Mouse (Mus musculus) left cerebral cortex, postnatal 25 days (tissue): ENCODE measurements around the gene Tmem120b. TPM values are rescaled to one million over a fixed set of nuclear protein-coding genes. Genes with fewer than 3 reads are reported as not detected.

Experiments
- DNase-seq, 2 experiments: peaks; one replicate each; pipeline ENCODE4 v3.0.0; 2022; ENCODE audit warnings: low spot score in 2 of 2, mixed read lengths in 1 of 2
- intact Hi-C: fragments of 180-260 bp; cut with DNase I; formaldehyde crosslinking; loops from one replicate; pipeline ENCODE4 v1.15.1; 2025
- total RNA-seq, 2 experiments: library from RNA; stranded (reverse); gene quantifications; 2 replicates each; pipeline ENCODE4 v1.2.3; 2021

Tmem120b gene
- total RNA-seq, 2 experiments from 2014 or later, result 14.3 to 17.1 TPM

DNA sequence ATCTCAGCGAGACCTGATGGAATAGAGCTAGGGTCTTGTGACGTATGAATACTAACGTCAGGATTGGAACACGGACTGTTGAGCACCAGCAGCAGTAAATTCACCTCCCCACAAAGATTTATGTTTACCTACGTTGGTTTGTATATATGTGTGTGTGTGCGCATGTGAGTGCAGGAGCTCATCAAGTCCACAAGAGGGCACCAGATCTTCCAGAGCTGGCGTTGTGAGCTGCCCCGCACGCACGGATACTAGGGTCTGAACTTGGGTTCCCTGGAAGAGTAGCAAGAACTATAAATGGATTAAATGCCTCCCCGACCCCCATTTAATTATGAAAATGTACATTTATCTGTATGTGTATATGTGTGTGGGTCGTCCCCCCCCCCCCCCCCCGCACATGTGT is 12.3 kb downstream of the Tmem120b start:
- no peak for DNase-seq
- intact Hi-C loops, result no loop called here

DNA sequence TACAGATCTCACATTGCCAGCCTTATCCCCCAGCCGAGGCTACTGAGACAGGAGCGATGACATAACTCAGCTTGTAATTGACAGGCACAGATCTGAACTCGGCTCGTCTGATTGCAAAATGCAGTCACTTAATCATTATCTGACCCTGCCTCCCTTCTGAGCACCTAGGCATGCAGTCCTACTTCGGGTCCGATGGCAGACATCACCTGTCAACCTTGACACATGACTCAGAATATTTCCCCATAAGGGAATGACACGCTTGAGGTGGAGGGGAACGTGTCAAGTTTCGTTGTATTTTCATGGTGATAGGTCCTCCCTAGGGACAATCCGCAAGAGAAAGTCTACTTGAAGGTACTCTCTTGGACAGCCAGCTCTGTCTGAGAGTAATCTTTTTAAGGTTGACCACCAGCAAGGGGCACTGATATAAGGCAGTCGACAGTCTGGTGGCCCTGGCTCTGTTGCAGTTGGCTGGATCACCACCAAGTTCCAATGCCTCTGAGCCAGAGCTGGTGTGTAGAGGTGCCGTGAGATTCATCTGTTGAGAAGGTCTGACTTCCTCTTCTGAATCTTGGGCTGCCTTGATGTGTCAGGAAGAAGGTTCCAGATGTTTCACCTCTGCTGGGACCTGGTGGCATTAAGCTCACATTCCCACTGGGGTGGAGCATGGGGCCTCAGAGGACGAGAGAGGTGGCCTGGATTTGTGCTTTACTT is 15.3 kb downstream of the Tmem120b start:
- intact Hi-C loops, result no loop called here
- DNase-seq, result no peak

DNA sequence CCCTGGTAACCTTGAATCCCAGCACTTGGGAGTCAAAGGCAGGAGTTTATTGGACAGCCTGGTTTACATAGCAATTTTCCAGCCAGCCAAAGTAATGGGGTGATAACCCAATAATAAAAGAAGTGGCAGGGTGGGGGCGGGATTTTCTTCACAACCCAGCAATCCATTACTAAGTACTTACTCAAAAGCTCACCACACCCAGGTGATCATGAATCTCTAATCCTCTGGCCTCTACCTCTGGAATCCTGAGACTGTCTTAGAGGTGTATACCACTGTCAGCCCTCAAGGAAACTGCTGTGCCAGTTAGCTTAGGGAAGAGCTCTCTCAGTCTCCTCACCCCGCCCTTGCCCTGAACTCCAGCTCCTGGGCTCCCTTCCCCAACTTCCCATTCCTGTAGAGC is 18.3 kb downstream of the Tmem120b start:
- DNase-seq, result no peak
- intact Hi-C loops, result no loop called here

DNA sequence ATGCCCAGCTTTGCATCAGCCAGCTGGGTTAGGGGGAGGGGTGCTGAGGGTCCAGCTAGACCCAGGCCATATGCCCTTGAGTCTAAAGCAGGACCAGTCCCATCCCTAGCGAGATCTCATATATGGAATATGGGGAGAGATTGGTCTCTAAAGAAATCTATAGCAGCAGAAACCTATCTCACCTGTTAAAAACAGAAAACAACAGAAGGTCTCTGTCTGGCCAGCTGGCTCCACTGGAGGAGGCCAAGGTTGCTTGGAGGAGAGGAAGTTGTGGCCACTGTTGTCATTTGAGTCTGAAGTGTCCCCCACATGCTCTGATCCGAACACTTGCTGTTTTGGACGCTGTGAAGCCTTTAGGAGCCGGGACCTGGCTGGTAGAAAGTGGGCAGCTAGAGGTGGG is 20.6 kb downstream of the Tmem120b start:
- intact Hi-C loops, result no loop called here
- DNase-seq, result no peak

DNA sequence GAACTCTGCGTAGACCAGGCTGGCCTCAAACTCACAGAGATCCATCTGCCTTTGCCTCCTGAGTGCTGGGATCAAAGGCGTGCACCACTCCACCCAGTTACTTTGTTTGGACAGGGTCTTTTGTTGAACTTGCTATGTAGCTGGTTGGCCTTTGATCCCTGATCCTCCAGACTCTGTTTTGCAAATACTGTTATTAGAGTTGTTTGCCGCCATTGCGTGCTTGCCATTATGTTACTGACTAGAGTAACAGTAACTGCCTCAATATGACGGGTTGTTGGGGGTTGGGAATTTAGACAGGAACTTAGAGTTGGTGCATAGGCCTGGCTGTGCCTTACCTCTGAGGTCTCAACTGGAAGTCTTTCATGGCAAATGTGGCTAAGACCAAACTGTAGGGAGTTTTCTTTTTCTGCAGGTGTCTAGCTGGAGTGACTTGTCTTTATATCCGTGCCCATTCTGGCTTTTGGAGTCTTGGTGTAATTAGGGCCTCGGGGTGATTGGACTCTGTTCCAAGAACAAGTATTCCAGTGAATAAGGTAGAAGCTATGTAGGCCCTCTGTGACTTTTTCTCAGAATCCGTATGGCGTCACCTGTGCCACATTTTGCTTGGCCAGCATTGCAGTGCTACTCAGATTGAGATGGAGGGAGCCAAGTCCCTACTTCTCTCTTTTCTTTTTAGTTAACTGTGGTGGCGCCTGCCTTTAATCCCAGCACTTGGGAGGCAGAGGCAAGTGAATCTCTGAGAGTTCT is 22.5 kb downstream of the Tmem120b start:
- no peak for DNase-seq
- intact Hi-C loops, result no loop called here

DNA sequence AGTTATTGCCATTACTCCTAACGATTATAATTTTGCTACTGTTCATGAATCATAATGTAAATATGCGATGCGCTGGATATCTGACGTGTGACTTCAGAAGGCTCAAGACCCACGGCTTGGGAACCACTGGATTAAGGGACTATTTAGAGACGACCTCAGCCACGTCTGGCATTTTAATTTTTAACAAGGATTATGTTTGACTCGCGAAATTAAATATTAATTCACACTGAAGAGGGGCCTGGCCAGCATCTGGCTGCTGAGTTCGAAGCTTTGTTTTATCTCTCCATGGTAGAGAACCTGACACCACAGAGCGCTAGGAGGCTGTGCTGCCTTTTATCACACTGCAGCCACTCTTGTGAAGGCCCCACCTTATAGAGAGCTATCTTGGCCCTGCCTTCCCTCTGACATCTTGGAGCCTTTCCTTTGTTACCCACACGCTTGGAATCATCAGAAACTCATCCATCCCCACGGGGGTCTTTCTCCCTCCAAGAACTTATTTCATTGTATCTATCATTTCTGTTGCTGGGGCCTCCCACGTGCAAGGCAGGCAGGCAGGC is 24.9 kb downstream of the Tmem120b start:
- DNase-seq, result no peak
- intact Hi-C loops, result no loop called here

DNA sequence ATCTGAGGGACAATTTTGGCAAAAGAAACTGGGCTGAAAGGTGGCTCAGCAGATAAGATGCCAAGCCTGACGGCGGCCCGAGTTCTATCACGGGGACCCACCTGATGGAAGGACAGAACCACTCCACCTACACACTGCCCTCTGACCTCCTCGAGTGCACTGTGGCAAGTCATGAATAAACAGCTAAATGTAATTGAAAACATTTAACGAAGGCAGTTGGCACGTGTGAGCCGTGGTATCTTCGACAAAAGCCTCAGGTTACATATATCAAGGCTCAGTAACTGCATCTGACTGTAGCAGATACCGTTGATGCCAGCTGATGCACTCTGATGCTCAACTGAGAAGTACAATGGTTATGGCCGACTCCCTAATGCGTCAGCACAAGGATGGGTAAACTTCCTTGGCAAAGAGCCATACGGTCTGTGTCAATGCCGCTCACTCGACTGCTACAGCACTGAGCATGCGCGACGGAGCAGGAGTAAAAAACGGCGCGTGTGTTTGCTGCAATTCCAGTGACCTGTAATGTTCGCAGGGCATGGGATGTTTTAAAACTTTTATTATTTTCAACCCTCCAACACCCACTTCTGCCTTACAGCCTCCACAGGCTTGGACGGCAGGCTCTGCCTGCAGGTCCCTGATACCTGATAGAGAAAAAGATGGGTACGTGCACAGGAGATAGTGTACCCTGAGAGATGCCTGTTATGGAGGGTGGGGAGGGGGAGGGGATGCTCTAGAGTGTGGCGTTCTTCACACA is 26.2 kb downstream of the Tmem120b start:
- no peak for DNase-seq
- intact Hi-C loops, result no loop called here

DNA sequence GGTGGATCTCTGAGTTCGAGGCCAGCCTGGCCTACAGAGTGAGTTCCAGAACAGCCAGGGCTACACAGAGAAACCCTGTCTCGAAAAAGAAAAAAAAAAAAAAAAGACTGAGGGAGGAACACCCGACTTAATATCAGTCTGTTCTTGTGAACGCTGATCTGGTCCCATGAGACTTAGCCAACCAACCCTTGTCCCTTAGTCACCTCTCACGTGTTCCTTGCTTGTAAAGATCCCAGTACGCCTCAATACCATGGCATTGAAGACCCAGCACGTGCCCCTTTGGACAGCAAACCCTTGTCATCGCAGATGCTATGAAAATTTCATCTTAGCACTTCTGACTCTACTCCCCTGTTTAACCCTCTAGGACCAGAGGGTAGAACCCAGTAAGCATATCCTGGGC is 28.1 kb downstream of the Tmem120b start:
- intact Hi-C loops, result no loop called here
- DNase-seq, result no peak

DNA sequence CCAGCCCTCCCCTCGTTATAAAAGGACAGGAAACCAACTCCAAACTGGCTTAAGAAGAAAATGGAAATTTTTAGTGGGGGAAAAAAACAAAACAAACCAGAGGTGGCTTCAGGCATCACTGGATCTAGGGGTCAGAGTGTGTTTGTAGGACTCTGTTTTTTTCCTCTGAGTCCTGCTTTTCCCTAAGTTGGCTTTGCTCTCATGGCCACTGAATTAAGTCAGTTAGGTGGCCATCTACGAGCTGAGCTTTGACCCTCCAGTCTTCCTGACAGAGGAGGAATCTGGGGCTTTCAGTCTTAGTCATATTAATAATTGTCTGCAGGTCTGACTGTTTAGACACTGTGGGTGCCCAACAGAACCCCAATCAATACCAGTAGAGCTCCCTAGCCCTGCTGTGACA is 30.3 kb downstream of the Tmem120b start:
- intact Hi-C loops, result no loop called here
- DNase-seq, result no peak

DNA sequence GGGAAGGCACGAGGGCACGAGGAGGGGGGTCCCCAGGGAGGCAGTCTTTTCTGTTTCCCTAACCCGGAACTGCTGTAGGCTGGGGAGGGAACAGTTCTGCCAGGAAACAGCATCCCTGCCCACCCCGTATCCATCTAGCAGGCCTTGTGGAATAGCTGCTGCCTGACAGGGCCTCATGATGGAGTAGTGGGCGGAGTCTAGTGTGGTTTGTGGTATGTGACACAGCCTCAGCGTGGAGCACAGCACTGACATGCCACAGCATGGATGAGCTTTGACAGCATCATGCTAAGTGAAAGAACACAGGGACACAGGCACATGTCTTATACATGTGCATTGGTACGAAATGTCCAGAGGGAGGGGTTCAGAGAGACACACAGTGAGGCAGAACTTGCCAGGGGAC is 34.2 kb downstream of the Tmem120b start:
- no peak for DNase-seq
- intact Hi-C loops, result no loop called here

DNA sequence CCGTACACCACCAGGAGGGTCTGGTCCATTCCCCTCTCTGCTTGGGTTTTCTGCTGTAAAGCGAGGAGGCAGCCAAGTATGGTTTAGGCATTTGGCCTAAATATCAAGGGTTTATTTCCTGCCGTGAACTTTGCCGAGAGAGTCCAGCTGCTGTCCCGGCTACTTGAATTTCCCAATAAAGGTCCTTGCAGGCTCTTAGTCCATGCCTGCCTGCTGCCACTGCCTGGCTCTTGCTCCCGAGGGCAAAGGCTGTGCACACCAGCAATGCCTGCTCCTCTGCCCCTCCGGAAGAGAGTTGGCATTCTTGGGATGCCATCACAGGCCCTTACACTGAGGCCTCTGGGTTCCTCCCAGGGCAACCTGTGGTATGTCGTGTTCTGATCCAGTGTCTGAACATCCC is 35.3 kb downstream of the Tmem120b start:
- no peak for DNase-seq
- intact Hi-C loops, result no loop called here

DNA sequence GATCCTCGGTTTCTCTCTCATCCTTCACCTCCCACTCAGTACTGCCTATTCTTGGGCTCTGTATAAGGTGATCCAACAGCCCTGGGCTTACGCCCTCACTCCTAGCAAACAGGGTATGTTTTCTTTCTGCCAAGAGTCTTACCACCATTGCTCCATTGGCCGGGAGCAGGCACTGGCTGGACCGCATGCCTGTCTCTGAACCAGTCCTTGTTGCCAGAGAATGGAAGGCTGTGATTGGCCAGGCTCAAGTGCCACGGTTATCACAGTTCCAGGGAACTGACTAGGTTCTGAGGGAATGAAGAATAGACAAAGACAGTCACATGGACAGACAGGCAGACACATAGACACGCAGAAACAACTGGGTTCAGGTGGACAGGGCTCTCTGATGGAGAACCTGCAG is 36.6 kb downstream of the Tmem120b start:
- intact Hi-C loops, result no loop called here
- DNase-seq, result no peak

DNA sequence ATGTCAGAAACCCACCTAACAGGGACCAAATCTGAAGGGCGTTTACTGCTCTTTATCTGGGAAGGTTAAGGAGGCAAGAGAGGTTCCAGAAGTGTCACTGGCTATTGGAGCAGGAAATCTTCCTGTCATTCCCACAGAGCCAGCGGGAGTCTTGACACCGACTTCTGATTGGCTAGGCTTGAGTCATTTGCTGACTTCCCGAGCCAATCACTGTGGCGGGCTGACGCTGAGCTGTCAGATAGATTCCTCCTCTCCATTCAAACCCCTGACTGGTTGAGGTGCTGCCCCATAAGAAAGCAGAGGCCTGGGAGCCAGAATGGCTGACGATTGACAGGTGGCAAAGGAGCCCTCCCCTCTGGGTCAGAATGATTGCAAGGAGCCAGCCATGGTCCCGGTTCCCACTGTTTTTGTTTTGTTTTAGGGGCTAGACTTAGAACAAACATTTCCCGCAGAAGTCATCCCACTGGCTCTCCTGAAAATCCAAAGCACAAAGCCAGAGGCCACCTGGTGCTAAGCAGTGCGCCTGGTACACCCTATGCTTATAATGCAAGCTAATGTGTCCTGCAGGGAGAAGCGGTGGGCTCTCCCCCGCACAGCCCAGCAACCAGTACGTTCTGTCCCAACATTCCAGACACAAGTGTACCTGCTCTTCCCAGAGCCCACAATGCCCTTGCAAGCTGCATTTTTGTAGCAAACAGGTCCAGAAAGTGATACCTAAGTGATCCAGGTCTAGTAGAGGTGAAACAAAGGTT is 41.4 kb downstream of the Tmem120b start:
- intact Hi-C loops, result no loop called here
- DNase-seq, result peak in 1 of 2 experiments; percentile 57

DNA sequence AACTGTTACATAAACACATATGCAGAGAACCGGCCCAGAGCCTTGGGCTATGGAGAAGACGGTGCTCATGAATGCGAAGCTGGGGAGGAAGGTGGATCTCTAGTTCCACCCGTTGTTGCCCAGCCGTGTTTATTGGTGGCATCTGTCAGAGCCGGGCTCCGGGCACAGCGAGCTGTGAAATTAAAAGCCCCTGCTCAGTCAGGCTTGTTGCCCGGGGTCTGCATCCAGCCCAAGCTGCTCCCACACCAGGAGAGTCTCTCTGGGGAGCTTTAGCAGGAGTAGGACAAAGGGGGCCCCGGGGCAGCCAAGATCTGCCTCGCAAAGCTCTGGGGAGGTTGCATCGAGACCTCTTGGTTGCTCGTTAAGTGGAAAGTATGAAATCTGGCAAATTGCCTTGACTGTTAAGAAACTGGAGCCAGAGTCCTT is 42.1 kb downstream of the Tmem120b start:
- intact Hi-C loops, result no loop called here
- DNase-seq, result no peak

DNA sequence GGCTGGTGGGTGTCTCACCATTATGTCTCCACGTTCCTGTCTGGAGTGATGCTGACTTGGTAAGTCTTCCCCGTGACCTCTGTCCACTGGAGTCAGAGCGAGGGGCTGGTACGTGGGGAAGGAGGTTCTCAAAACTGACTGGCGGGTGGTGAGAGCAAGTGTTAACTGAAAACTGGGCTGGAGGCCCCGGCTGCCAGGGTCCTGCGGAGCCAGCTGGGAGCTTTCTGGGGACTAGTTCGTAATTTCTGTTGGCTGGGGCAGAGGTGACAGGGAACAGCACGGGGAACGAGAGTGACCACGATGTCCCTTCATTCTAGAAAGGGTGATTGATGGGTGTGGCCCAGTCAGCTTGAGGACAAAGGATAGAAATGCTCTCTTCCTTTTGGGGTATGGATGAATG is 45.9 kb downstream of the Tmem120b start:
- DNase-seq, result no peak
- intact Hi-C loops, result loop anchor here (2.0 kb wide), 1 partner anchor 49 kb away; no protein-coding TSS in a partner anchor

DNA sequence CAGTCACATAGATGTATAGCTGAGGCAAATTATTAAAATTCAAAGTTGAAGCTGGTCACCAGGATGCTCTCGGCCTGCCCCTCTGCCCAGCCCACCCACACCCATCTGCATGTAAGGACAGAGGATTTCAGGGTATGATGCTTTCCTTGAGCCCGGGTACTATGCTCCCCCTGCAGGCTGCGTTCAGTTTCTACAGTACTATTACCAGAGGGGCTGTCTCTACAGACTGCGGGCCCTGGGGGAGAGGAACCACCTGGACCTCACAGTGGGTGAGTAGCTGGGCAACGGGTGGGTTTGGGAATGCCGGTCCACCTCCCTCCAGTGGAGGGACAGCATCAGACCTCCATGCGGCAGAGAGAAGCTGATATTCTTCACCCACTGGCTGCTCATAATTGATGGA is 46.7 kb downstream of the Tmem120b start:
- intact Hi-C loops, result loop anchor here (2.0 kb wide), 1 partner anchor 50 kb away; no protein-coding TSS in a partner anchor
- peak in 1 of 2 experiments; percentile 48 for DNase-seq

DNA sequence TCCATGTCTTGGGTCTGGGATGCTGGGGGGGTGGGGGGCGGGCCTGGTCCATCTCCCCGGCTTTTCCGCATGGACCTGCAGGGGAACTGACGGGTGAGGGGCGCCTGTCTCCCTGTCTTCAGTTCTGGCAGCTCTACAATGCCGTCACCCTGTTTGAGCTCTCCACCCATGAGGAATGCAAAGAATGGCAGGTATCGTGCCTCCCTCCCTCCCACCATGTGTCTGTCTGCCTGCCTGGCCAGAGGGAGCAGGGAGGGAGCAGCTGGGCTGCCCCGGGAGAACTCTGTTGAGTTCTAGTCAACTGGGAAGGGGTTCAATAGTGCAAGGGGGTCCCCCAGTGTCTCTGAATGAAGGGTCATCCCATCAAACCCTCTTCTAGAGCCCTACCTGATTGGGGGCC is 47.9 kb downstream of the Tmem120b start:
- DNase-seq, result no peak
- intact Hi-C loops, result loop anchor here (2.0 kb wide), 1 partner anchor 17 kb away; the partner anchor contains the start of gene Rhof

DNA sequence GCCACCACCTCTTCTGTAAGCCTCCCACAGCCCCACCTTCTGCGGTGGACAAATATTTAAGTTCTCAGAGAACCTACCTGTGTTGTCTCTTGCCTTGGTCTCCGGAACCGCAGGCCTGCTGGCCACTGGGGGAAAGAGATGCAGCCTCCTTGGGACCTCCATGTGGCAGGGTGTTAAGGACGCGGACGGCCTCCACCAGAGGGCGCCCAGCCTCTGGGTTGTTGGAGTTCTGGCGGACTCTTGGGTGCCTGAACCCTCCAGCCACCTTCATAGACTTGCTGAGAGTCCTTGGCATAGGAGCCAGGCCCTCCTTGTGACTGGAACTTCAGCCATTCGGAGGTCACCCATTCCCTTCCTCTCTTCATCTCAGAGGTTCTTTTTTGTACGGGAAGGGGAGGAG is 49.0 kb downstream of the Tmem120b start:
- intact Hi-C loops, result loop anchor here (1.0 to 2.0 kb wide), 3 partner anchors 16 to 54 kb away; partner anchors contain the start of gene Rhof
- peak; percentile 58 to 72 for DNase-seq

DNA sequence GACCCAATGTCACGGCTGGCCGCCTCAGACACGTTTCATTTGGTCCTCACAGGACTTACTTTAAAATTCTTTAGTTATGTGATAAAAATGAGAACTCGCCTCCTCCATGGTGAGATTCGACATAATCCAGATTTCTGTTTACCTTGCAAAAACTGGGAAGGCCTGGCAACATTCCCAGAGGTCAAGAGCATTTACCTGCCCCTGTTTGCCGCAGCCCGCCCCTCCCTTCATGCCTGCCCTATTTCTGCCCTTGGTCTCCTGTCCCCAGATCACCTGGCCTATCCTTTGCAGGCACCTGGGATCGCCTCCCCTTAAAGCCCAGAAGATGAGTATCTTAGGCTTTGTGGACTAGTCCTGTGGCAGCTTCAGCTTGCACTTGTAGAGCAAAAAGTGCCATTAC is 49.6 kb downstream of the Tmem120b start:
- DNase-seq, result no peak
- intact Hi-C loops, result loop anchor here (1.0 to 2.0 kb wide), 3 partner anchors 15 to 54 kb away; partner anchors contain the start of gene Rhof
